Mouse (Mus musculus) cortical plate, adult 2 months (tissue): Measurements from ENCODE around the gene Fgfr2.

Source experiments
- CTCF ChIP-seq: fragments of 200-500 bp; IDR thresholded peaks from 2 replicates; pipeline ENCODE4 v1.5.1; 2011; ENCODE audit warnings: mild to moderate bottlenecking, control low read depth, low read length; ENCODE audit not compliant: insufficient read depth; ENCODE audit errors: extremely low read depth
- POLR2A ChIP-seq: fragments of 200-500 bp; IDR thresholded peaks from 2 replicates; pipeline ENCODE4 v1.6.1; 2011; ENCODE audit warnings: mild to moderate bottlenecking, low read length, control low read depth; ENCODE audit not compliant: insufficient read depth; ENCODE audit errors: extremely low read depth

GRCm38 (mm10) chr7:130130226-130130625 lies 2992.9 kb downstream of the Fgfr2 start:
- no peak for TF ChIP-seq CTCF
- no peak for TF ChIP-seq POLR2A
